Mouse (Mus musculus): ENCODE measurements around the gene Dst. TPM values are rescaled to one million over a fixed set of nuclear protein-coding genes. Genes with fewer than 3 reads are reported as not detected.

Dst gene
- total RNA-seq, 4 experiments from 2014 or later = 366 to 489 (median 444) TPM

Small RNA genes lying within 50 kb of the gene (microRNA-seq; reads per million reads assigned to microRNA genes)
- gene Mir6896 = not detected

Other genes with a start within 250 kb of the Dst start
- 1 to 10 TPM; 1.5 to 2.4 (median 1.8) TPM for gene Prim2, start 238.4 kb upstream of the Dst start, total RNA-seq (2022)
- gene Rab23, start 188.3 kb upstream of the Dst start, total RNA-seq (2022) = 10 to 100 TPM in 1 of 4 experiments, 1 to 10 TPM in 3; 6.2 to 10.6 (median 6.8) TPM
- 10 to 100 TPM; 34.4 to 43.4 (median 38.5) TPM for gene Bag2, start 150.4 kb upstream of the Dst start, total RNA-seq (2022)
- 10 to 100 TPM; 10.7 to 17.3 (median 12.6) TPM for gene Zfp451, start 93.6 kb upstream of the Dst start, total RNA-seq (2022)
- 1 to 10 TPM; 1.5 to 3.0 (median 2.5) TPM for gene Bend6, start 409 bp upstream of the Dst start, total RNA-seq (2022)

Data from heart, adult 8-10 months (tissue).